Mouse (Mus musculus) left cerebral cortex, postnatal 25 days (tissue): ENCODE measurements around the gene Myo16. TPM values are rescaled to one million over a fixed set of nuclear protein-coding genes. Genes with fewer than 3 reads are reported as not detected.
A peak's percentile ranks its signal among the peaks of the same experiment; 100 is the strongest.

Source experiments
- DNase-seq, 2 experiments: peaks; one replicate each; pipeline ENCODE4 v3.0.0; 2022; ENCODE audit warnings: low spot score in 2 of 2, mixed read lengths in 1 of 2
- intact Hi-C: fragments of 180-260 bp; cut with DNase I; formaldehyde crosslinking; loops from one replicate; pipeline ENCODE4 v1.15.1; 2025
- total RNA-seq, 2 experiments: library from RNA; stranded (reverse); gene quantifications; 2 replicates each; pipeline ENCODE4 v1.2.3; 2021

Gene Myo16
- total RNA-seq: 10 to 100 TPM; 30.6 to 42.4 TPM

DNA sequence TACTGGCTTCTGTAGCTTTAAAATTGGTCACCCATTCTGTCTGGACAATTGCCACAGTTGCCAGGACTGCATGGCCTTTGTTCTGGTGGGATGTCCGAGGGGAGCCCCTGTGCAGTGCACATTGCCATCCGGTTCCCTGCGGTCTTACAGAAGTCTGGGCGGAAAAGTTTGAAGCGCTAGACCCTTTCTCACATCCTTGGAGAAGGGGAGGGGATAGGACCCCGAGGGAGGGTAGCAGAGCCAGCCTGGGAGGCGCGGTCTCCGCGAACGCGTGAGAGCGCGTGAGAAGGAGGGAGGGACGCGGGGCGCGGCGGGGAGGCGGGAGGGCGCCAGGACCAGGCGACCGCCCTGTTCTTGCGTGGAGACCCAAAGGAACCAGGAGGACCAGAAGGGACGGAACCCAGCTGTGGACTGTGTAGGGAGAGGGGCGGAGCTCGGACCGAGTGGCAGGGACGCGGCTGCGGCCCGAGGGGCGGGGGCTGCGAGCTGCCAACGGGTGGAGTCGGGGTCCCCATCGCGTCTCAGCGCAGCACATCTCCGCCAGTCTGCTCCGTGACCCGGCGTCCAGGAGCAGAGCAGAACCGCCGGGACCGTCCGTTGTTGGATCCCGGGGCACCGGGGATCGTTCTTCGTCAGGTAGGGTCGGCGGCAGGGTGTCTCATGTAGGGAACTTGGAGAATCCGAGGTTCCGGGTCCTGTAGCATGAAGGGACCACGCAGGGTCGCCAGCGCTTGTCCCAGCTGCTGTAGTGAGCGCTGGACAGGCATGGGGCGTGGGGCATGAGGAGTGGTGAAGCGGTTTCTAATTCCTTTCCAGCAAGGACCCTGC, at the start of gene Myo16:
Gene Myo16, plus strand, starts transcription at position 301 of the 828 bp plus-strand sequence.
- intact Hi-C loops: loop anchor here (2.0 kb wide), 1 partner anchor 105 kb away; no protein-coding TSS in a partner anchor
- peak; percentile 24 to 27 for DNase-seq

- DNase-seq: peak; percentile 14 to 73
- intact Hi-C loops: no loop called here
Observed at GRCm38 (mm10) chr8:10108516-10109271, 45.0 kb upstream of the Myo16 start.

DNA sequence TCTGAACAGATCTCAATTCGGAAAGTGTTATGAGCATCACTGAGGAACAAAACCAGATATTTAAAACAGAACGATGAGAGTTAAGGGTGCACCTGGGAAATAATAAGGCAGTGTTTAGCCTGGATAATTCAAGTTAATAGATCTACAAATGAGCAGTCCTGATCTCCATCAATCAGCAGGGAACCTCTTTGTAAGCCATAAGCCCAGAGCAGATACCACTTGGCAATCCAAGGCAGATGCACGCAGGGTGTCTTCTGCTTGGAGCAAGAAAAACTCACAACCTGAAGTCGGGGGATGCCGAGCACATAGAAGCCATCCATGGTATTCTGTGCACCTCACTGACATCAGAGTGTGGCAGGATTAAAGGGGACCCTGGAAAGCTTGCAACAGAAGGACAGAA, 31.0 kb upstream of the Myo16 start:
- DNase-seq: no peak
- intact Hi-C loops: no loop called here

GRCm38 (mm10) chr8:10123412-10123811, 30.3 kb upstream of the Myo16 start:
- intact Hi-C loops: no loop called here
- no peak for DNase-seq

DNA sequence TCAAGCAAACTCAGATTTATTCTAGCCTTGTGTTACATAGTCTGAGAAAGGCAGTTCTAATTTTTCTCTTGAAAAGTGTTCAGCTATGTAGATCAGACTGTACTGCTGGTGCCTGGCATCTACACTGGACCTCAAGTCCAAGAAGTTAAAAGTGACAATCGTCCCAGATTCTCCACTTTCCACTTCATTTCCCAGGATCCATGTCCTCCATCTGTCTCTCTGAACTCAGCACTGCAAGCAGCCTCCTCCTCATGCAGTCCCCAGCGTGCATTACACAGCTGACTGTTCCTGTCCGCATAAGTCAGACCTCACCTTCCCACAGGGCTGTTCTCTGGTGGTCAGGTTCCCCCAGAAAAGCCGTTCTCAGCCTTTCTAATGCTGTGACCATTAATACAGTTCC, 28.0 kb upstream of the Myo16 start:
- intact Hi-C loops: no loop called here
- peak in 1 of 2 experiments; percentile 65 for DNase-seq

- peak; percentile 38 to 57 for DNase-seq
- intact Hi-C loops: no loop called here
Observed at GRCm38 (mm10) chr8:10130513-10131414, 22.9 kb upstream of the Myo16 start.

DNA sequence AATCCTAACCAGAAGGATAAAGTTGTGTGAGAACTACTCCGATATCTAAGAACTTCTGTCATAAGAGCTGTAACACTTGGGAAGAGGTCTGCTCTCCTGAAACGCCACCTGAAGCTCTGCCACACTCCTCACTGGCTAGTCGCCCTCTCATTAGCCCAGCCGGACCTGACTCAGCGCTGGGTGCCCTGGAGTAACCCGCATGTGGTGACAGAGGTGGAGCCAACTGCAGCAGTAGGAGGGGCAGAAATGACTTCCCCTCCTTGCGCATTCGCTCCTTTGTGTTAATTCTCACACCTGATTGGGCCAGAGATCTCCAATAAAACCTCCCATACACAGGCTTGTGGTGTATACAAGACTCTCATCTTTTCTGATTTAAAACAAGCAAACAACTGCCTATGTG, 14.2 kb upstream of the Myo16 start:
- DNase-seq: no peak
- intact Hi-C loops: no loop called here

GRCm38 (mm10) chr8:10143961-10144360, 9.8 kb upstream of the Myo16 start:
- DNase-seq: no peak
- intact Hi-C loops: no loop called here

GRCm38 (mm10) chr8:10151692-10152247, 1.9 kb upstream of the Myo16 start:
- DNase-seq: no peak
- intact Hi-C loops: loop anchor here (2.0 kb wide), 1 partner anchor 103 kb away; no protein-coding TSS in a partner anchor

DNA sequence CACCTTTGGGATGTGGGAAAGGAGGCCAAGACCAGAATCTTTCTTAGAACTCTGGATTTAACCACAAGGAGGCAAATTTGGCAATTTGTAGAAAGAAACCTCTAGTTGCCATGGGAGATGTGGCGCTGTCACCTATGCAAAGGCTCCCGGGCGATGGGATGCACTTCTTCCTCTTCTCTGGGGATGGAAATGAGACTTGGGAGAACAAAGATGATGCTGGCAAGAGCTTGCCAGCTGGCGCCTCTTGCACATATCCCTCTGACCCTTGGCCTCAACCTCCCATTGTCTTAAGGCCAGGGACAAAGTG, 681 bp downstream of the Myo16 start:
- intact Hi-C loops: no loop called here
- no peak for DNase-seq

GRCm38 (mm10) chr8:10155075-10155474, 1.4 kb downstream of the Myo16 start:
- DNase-seq: no peak
- intact Hi-C loops: no loop called here

GRCm38 (mm10) chr8:10161106-10161505, 7.4 kb downstream of the Myo16 start:
- intact Hi-C loops: loop anchor here (10.0 kb wide), 1 partner anchor 244 kb away; no protein-coding TSS in a partner anchor
- DNase-seq: no peak

- peak in 1 of 2 experiments; percentile 32 for DNase-seq
Observed at GRCm38 (mm10) chr8:10164959-10165358, 11.2 kb downstream of the Myo16 start.

DNA sequence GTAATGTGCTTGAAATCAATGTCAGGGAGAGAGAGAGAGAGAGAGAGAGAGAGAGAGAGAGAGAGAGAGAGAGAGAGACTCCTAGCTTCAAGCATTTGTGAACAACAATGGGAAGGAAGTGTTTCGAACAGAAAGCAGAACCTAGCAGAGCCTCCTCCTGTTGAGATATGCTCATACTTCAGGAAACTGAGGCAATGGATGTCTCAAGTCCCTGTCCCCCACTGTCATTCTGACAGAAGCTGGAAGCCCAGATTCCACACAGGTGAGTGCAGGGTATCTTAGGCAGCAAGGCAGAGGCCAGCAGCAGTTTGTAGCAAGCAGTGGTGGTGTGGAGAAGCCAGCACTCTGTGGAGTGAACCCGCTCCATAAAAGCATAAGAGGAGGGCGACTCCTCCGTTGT, 14.6 kb downstream of the Myo16 start:
- intact Hi-C loops: loop anchor here (5.0 to 10.0 kb wide), 2 partner anchors 191 to 236 kb away; partner anchors contain the start of genes Abhd13 and Lig4
- no peak for DNase-seq

More at GRCm38 (mm10) chr8:10164959-10165358, 11.2 kb downstream of the Myo16 start:
- intact Hi-C loops: loop anchor here (2.0 to 10.0 kb wide), 3 partner anchors 112 to 240 kb away; partner anchors contain the start of genes Abhd13 and Lig4

- no peak for DNase-seq
- intact Hi-C loops: loop anchor here (5.0 to 10.0 kb wide), 2 partner anchors 193 to 235 kb away; partner anchors contain the start of genes Abhd13 and Lig4
Observed at GRCm38 (mm10) chr8:10169894-10170293, 16.2 kb downstream of the Myo16 start.

DNA sequence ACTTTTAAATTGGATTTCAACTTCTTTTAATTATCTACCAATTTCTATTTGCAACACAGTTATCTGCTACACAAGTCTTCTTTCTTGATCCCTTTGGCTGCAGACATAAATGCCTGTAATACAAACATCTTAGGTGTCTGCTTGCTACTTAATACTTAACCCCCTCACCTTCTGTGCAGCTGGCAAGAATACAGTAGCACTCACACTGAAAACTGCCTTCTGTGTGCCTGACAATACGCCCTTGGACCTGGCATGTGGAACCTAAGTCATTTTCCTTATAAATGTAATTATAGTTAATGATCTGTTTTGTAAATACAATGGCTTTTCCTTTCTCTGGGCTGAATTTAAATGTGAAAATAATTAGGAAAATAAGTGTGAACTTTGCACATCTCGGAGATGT, 17.6 kb downstream of the Myo16 start:
- intact Hi-C loops: no loop called here
- DNase-seq: no peak

DNA sequence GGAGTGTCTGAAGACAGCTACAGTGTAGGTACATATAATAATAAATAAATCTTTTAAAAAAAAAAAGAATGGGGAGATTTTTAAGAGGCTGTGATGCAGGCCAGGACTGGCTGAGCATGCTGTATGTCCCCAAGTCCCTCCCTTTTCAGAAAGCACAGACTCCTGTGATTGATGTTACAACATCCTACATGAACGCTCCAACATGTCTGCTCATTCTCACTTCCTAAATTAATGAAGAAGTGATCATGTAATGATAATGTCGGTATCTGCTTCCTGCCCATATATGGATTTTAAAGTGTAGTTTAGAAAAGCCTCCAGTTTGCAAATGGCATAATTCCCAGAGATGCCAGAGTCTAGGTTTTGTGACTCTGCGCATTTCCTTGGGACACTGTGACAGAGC, 18.6 kb downstream of the Myo16 start:
- no peak for DNase-seq
- intact Hi-C loops: no loop called here

DNA sequence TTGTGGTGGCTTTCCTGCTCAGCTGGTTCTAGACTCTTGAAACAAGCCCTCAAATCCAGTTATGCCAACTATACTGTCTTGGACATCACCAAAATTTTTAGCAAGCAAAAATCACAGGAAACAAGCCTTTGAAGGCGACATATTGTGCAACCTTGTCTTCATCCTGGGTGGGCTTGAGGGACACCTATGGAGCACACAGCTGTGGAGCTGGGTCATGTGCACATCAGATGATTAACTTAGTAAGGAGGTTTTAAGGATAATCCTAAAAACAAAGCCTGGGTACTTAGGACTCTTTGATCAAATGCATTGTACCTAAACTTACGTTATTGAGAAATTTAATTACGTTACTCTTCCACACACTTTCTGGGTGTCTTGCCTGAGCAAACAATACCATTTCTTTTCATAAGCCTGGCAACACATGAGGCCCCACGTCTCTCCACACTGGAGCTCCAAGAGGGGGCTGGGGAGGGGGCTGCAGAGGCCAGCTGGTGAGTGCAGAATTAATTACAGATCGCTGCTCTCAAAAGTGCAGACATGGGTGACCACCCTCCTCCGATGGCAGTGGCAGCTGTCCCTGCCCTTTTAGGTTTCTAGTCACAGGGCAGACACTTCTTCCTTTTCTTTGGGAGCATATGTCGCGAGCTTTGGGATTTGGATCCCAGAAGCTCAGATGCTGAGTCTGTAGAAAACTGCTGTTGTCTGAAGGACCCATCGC, 19.5 kb downstream of the Myo16 start:
- intact Hi-C loops: no loop called here

More for the DNA sequence above, 19.5 kb downstream of the Myo16 start:
- no peak for DNase-seq
